Comparison of ENCODE assay signal across 18 mouse cellular contexts in genomic region chr11:46443152-46443551, GRCm38 (mm10). TPM values are rescaled to one million over a fixed set of nuclear protein-coding genes. Genes with fewer than 3 reads are reported as not detected.
DNase-seq lines count a peak whose midpoint lies in the region; ATAC-seq and TF ChIP-seq lines count a peak whose summit lies in the region.
"Had no signal": no experiment of that assay in that cellular context is flagged by ENCODE, and none has a peak within 500 bp of the region (broad histone marks: within the 10 kb centered on the region; RNA-seq: fewer than 3 reads in every experiment).

No protein-coding gene starts in this region.

- no peak overlapping the region for H3K27ac ChIP-seq in gastrocnemius, adult 2 months
- no peak overlapping the region for H3K27ac ChIP-seq in lung, embryonic 14.5 days (ENCODE audit: low read depth)
- H3K27ac ChIP-seq: liver, embryonic 15.5 days; midbrain, embryonic 10.5 days had no signal

- POLR2A ChIA-PET in Patski (lab: Charles Lee), result no interaction called here

- CTCF ChIA-PET in Patski (lab: Charles Lee), result interaction anchor here (1.4 to 4.3 kb wide), 2 partner anchors 9 to 13 kb away, joined by 3 to 24 read pairs; no protein-coding TSS in a partner anchor

- intact Hi-C loops in gastrocnemius, adult 2 months (cut with DNase I), result no loop called here

- H3K4me3 ChIP-seq in gastrocnemius, adult 2 months, result no peak overlapping the region
- no peak overlapping the region for H3K4me3 ChIP-seq in lung, embryonic 14.5 days (ENCODE audit: low read depth, low read length)
- H3K4me3 ChIP-seq: liver, embryonic 15.5 days; midbrain, embryonic 10.5 days had no signal

- ATAC-seq in lung, embryonic 14.5 days (ENCODE audit: insufficient read depth), result no peak
- no peak for ATAC-seq in Patski
- ATAC-seq in megakaryocyte progenitor cell, adult 5-6 weeks (replicated peaks; ENCODE audit: poor library complexity), result peak; percentile 54
- no peak for ATAC-seq in cerebellum, adult (ENCODE audit: insufficient number of reproducible peaks, low FRiP score, low TSS enrichment)

- H3K4me2 ChIP-seq in lung, embryonic 14.5 days, result no peak overlapping the region
- H3K4me2 ChIP-seq: liver, embryonic 15.5 days had no signal

- no peaks in the 10 kb centered on the region for H3K9me3 ChIP-seq in lung, embryonic 14.5 days (ENCODE audit: low read depth, low read length)
- H3K9me3 ChIP-seq: liver, embryonic 15.5 days; midbrain, embryonic 10.5 days had no signal

- H3K36me3 ChIP-seq in lung, embryonic 14.5 days (ENCODE audit: insufficient read depth), result peaks cover 15% of the 10 kb centered on the region

- in situ Hi-C loops in Patski (cut with MboI; ENCODE audit: low pct_unique_long_range_greater_than_20kb), result no loop called here

- DNase-seq in gastrocnemius, adult 2 months, result no peak
- DNase-seq in gastrocnemius, adult 18-20 months (ENCODE audit: low spot score), result no peak
- peak; percentile 12 for DNase-seq in lung, embryonic 14.5 days
- no peak for DNase-seq in lung, adult 18-20 months
- no peak for DNase-seq in Patski (ENCODE audit: low read depth, low spot score)
- DNase-seq in layer of hippocampus, postnatal 36 days, result no peak
- DNase-seq: cerebellum, postnatal 10 days; heart, postnatal 4 days; thymus, postnatal 14 days had no signal

- H3K4me1 ChIP-seq in lung, embryonic 14.5 days (ENCODE audit: insufficient read depth), result no peaks in the 10 kb centered on the region

- no peaks in the 10 kb centered on the region for H3K27me3 ChIP-seq in lung, embryonic 14.5 days (ENCODE audit: insufficient read depth, low read length)
- H3K27me3 ChIP-seq in Patski, result no peaks in the 10 kb centered on the region
- H3K27me3 ChIP-seq: liver, embryonic 15.5 days had no signal

- H3K9ac ChIP-seq in lung, embryonic 14.5 days, result no peak overlapping the region
- H3K9ac ChIP-seq: liver, embryonic 15.5 days had no signal

- peak; percentile 19; the same call in 1 of the 2 replicates for TF ChIP-seq CTCF in gastrocnemius, adult 2 months (IDR thresholded peaks at IDR 0.05)
- TF ChIP-seq CTCF in lung, embryonic 14.5 days (IDR thresholded peaks at IDR 0.05; ENCODE audit: low read depth), result 0 out of 2 replicates have a peak, but pooled peaks have one; percentile 16
- peak; percentile 42 for TF ChIP-seq CTCF in Patski (IDR thresholded peaks at IDR 0.05)

- 87% methylated on average over 1 of the region's 1 CpGs for WGBS in lung, embryonic 14.5 days

RNA-seq across cellular contexts. Expression of gene Med7, which starts 6.4 kb away (rescaled TPM):
- 10 to 100 TPM; 14.5 to 20.0 TPM for total RNA-seq in gastrocnemius, adult 2 months (2021)
- 10 to 100 TPM; 15.8 to 16.6 TPM for total RNA-seq in gastrocnemius, adult 18-20 months (2021)
- polyA plus RNA-seq in lung, embryonic 14.5 days (2014; fragmentation: Nextera tagmentation; extraction: Ambion mirVana), result 69.3 and 71.8 TPM in 2 replicates
- 51.4 TPM for polyA plus RNA-seq in Patski (2021)
- 63.6 and 72.4 TPM in 2 replicates for total RNA-seq in megakaryocyte progenitor cell, adult 5-6 weeks (2015)
- 16.2 and 27.1 TPM in 2 replicates for total RNA-seq in megakaryocyte progenitor cell, adult 5-6 weeks (2017)
- total RNA-seq in layer of hippocampus, postnatal 36 days (2021), result 10 to 100 TPM; 31.4 to 35.3 TPM

RNA-seq across cellular contexts. Expression of gene Havcr2, which starts 11.6 kb away (rescaled TPM):
- under 1 TPM in 1 of 2 experiments, not detected in 1; 0.17 TPM for total RNA-seq in gastrocnemius, adult 2 months (2021)
- total RNA-seq in gastrocnemius, adult 18-20 months (2021), result not detected
- polyA plus RNA-seq in lung, embryonic 14.5 days (2014; fragmentation: Nextera tagmentation; extraction: Ambion mirVana), result 0.21 and 0.24 TPM in 2 replicates
- not detected for polyA plus RNA-seq in Patski (2021)
- 0.07 and 0.27 TPM in 2 replicates for total RNA-seq in megakaryocyte progenitor cell, adult 5-6 weeks (2015)
- total RNA-seq in megakaryocyte progenitor cell, adult 5-6 weeks (2017), result 0.54 and 0.92 TPM in 2 replicates
- 1 to 10 TPM; 1.7 to 2.0 TPM for total RNA-seq in layer of hippocampus, postnatal 36 days (2021)

RNA-seq across cellular contexts. Expression of gene Fam71b, which starts 46.8 kb away (rescaled TPM):
- not detected for total RNA-seq in gastrocnemius, adult 2 months (2021)
- not detected for total RNA-seq in gastrocnemius, adult 18-20 months (2021)
- polyA plus RNA-seq in lung, embryonic 14.5 days (2014; fragmentation: Nextera tagmentation; extraction: Ambion mirVana), result not detected in 2 replicates
- polyA plus RNA-seq in Patski (2021), result not detected
- total RNA-seq in megakaryocyte progenitor cell, adult 5-6 weeks (2015), result not detected in 2 replicates
- total RNA-seq in megakaryocyte progenitor cell, adult 5-6 weeks (2017), result not detected in 2 replicates
- total RNA-seq in layer of hippocampus, postnatal 36 days (2021), result not detected
- total RNA-seq: adrenal gland, postnatal 4 days; heart, adult 8-10 months; heart, postnatal 4 days; layer of hippocampus, postnatal 14 days had no signal
- polyA plus RNA-seq: kidney, embryonic 16.5 days; liver, embryonic 15.5 days; midbrain, embryonic 10.5 days; neural tube, embryonic 11.5 days had no signal

RNA-seq across cellular contexts. Expression of gene Itk, which starts 53.8 kb away (rescaled TPM):
- not detected for total RNA-seq in gastrocnemius, adult 2 months (2021)
- total RNA-seq in gastrocnemius, adult 18-20 months (2021), result under 1 TPM in 1 of 2 experiments, not detected in 1; 0.17 TPM
- polyA plus RNA-seq in lung, embryonic 14.5 days (2014; fragmentation: Nextera tagmentation; extraction: Ambion mirVana), result 0.08 TPM in 1 of 2 replicates, not detected in the other
- polyA plus RNA-seq in Patski (2021), result 0.03 TPM
- total RNA-seq in megakaryocyte progenitor cell, adult 5-6 weeks (2015), result 0.91 TPM in 1 of 2 replicates, not detected in the other
- 0.46 and 0.95 TPM in 2 replicates for total RNA-seq in megakaryocyte progenitor cell, adult 5-6 weeks (2017)
- under 1 TPM; 0.18 to 0.27 TPM for total RNA-seq in layer of hippocampus, postnatal 36 days (2021)
- polyA plus RNA-seq: neural tube, embryonic 11.5 days had no signal
